Mouse (Mus musculus): ENCODE results near the gene Knop1.

Knop1 gene

DNA sequence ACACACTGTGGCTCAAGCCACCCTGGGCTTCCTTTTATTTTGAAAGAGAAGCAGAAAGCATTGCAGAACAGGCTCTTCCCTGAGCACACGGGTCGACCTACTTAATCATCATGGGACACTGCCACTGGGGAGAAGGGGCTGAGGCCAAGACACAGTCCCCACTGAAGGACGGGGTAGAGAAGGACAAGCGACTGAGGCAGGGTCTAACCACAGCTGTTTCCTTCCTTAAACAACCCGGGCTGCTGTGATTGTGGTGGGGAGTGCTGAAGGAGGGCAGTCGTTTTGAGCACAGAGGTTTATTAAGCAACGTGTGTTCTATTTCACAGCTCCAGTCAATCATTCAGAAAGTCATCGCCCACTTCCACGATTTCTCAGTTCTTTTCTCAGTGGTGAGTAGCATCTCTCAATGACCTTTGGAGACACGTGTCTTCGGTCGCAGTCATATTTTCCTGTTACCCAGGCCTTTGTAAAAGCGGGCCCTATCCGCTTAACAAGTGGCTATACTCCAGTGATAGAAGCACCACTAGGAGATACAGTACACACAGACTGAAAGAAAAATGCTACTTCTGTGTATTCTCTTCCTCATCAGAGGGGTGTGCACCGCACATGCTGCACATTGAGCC lies 55.8 kb downstream of the Knop1 start:
- intact Hi-C loops (cut with DNase I), result no loop called here

DNA sequence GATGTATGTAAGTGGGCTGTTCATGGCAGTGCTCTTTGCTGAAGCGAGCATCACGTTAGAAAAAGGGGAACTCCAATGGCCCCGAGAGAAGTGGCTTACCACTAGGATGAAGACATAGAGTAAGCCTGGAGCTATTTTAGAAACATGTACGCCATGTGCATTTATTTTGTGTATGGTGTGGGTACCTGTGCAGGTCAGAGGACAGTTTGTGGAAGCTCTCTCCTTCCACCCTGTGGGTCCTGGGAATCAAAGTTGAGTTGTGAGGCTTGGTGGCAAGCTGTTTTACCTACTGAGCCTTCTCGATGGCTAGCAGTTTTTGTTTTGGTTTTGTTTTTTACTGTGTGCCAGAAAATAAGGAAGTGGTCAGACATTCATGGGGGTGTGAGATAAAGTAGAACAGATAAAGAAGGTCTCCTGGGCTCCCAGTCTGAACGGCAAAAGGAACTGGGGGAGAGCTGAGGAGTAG lies 57.9 kb downstream of the Knop1 start:
- intact Hi-C loops (cut with DNase I), result no loop called here

DNA sequence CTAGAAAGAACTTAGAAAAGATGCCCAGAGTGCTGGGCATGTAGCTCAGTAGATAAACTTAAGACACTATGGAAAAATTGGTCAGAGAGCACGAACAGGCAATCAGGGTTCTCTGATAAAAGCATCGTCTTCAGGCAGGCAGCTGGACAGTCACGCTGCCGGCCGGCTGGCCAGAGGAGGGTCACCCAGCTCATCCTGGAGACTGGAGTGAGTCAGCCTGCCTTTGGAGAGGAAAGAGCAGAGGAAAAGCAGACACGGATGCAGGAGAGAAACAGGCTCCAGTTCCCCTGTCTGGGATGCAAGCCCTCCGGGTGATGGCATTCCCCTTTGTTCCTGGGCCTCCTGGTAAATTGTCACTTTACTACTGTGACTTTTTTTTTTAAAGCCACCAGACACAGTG lies 58.5 kb downstream of the Knop1 start:
- intact Hi-C loops (cut with DNase I), result no loop called here

DNA sequence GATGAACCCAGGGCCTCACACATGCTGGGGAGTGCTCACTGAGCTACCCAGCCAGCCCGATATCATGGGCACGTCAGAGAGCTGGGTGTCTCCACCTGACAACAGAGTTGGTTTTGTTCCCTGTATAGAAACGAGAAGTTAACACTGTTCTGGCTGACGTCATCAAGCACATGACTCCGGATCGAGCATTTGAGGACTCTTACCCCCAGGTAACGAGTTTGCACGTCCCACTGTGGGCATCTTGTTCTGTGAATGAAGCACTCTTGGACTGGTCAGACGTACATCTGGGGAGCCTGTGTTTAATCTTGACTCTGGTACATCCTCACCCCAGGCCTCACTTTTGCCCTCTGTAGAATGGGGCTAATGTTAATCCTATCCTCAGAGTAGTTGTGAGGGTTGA lies 59.2 kb downstream of the Knop1 start:
- intact Hi-C loops (cut with DNase I), result no loop called here

DNA sequence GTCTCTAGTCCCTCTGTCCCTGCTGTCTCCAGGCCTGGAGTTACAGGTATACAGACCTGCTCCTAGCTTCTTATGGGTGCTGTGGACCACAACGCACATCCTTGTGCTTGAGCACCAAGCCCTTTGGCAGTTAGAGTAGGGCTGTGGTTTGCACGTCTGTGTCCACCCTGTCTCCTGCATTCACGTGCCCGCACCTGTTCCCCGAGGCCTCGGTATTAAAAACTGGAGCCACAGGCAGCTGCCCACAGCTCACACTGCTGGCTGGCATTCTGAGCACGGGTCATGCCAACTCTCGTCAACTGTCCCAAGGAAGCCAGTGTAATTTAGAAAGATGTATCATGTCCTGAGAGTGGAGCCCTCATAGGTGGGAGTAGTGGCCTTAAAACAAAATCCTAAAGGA lies 60.3 kb downstream of the Knop1 start:
- intact Hi-C loops (cut with DNase I), result no loop called here

DNA sequence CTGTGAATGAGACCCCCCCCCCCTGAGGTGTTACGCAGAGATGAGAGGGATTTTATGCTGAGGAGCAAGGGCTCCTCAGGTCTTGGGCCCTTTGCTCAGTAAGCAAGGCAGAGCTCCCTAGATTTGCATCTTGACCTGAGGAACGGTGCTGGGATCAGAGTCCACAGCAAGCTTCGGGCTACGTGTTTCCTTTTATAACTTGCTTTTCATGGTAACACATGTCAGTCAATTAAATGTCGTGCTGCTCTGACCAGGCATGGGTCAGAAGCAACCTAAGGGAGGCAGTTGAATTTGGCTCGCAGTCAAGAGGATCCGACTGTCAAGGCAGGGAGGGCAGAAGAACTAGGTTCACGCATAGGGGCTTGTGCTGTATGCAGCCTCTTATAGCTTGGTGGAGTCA lies 62.2 kb downstream of the Knop1 start:
- intact Hi-C loops (cut with DNase I), result no loop called here
